Mouse (Mus musculus): Measurements from ENCODE around the gene Ugt1a7c. TPM values are rescaled to one million over a fixed set of nuclear protein-coding genes. Genes with fewer than 3 reads are reported as not detected.

The Ugt1a7c gene
- polyA plus RNA-seq, 1 experiment from 2014 or later, result 0.86 TPM

DNA sequence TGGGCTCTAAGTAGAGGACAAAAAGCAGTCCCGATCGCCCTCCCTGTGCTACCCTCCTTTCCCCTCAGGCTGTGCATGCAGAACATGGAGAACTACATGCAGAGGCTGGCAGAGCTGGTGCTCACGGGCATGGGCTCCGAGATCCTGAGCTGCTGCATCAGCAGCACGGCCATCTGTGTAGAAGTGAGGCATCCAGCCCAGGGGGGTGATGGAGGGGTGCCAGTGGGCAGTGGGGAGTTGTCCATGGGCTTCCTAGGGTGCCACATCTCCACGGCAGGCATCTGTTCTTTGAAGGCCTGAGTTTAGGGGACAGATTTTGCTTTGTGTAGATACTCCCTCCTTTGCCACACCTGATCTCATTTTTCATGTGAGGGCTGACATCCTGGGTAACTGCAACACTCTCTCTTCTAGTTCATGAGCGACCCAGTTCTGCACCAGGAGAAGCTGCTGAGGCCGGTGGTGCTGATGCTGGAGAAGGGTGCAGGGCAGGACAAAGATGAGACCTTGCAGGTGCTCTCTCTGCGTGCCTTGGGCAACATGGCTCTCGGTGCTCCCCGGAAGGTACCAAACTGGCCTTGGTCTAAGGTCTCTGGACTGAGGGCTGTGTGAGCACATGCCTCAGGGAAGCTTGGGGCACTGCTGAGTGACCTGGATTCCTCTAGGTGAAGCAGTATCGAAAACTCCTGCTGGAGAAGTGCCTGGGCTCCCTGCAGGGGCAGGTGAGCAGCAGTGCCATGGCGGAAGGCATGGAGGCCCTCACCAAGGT is 161.3 kb downstream of the Ugt1a7c start:
- H3K27me3 ChIP-seq, result no peaks in the 10 kb centered on the region
- H3K4me1 ChIP-seq (replicated peaks), result no peaks in the 10 kb centered on the region
- H3K4me3 ChIP-seq (replicated peaks), result no peak overlapping the region
- no peak overlapping the region for H3K27ac ChIP-seq
- H3K4me2 ChIP-seq (replicated peaks), result no peak overlapping the region
- WGBS, result 82% methylated on average over 13 of the region's 13 CpGs
- H3K9me3 ChIP-seq, result peaks cover 75% of the 10 kb centered on the region
- ATAC-seq, result 0 out of 2 replicates have a peak, but pooled peaks have one; percentile 0
- peaks cover 22% of the 10 kb centered on the region for H3K36me3 ChIP-seq
- no peak overlapping the region for H3K9ac ChIP-seq (replicated peaks)

DNA sequence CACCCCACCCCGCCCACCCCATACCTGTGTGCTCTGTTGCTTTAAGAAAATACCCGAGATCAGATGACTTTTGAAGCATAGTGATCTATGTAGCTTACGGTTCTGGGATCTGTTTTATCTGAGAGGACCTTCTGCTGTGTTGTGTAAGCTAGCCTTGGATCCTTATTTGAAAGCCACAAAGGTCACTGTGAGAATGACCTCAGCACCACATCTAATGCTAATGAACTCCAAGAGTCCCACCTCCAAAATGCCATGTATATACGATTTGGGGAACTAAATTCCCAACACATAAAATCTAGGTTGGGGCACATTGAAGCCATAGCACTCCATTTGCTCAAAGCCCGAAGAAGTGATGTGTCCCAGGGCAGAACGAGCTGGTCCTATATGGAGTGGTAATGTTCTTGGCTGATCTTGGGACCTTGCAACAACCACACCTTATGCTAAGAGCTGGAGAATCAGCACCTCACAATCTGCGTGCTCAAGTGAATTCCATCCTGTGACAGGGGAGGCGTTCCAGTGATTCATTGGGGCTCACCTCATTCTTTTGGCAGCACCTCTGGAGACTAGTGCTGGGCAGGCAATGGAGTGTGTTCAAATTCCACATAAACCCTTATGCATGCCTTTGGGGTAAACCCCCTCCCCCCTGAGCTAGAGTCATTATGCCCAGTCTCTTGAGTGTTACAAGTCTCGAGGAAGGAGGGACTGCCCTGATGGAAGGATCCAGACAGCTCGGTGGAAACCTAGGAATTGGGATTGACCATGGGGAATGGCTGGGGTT is 162.2 kb downstream of the Ugt1a7c start:
- Histone ChIP-seq H3K9me3 (peaks cover 69% of the 10 kb centered on the region), H3K36me3 (peaks cover 31% of the 10 kb centered on the region), H3K4me1 (replicated peaks) (no peaks in the 10 kb centered on the region), H3K4me3 (replicated peaks) (no peak overlapping the region), H3K4me2 (replicated peaks) (no peak overlapping the region), H3K27me3 (no peaks in the 10 kb centered on the region), H3K9ac (replicated peaks) (no peak overlapping the region), H3K27ac (no peak overlapping the region)
- no peak for ATAC-seq
- WGBS, result 79% methylated on average over 10 of the region's 10 CpGs

DNA sequence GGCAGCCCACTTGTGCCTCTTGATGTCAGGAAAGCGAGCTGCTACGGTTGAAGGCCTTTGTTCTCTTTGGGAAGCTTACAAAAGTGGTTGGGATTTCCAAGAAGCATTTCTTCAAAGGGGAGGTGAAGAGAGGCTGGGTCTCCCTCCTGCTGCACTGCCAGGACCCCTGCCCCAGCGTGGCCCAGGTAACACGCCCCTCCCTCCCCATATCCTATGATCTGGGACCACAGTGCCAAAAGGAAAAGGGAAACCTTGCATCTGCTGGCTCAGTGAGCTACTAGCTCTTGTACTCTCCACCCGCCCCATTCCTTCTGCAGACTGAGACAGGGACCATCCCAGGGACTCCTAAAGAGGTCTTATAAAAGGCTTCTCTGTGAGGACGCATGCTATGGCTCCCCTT is 162.8 kb downstream of the Ugt1a7c start:
- Histone ChIP-seq H3K36me3 (peaks cover 37% of the 10 kb centered on the region), H3K4me1 (replicated peaks) (no peaks in the 10 kb centered on the region), H3K9me3 (peaks cover 63% of the 10 kb centered on the region), H3K9ac (replicated peaks) (no peak overlapping the region), H3K27me3 (no peaks in the 10 kb centered on the region), H3K4me3 (replicated peaks) (no peak overlapping the region), H3K27ac (no peak overlapping the region), H3K4me2 (replicated peaks) (no peak overlapping the region)
- ATAC-seq, result no peak
- 79% methylated on average over 6 of the region's 6 CpGs for WGBS

DNA sequence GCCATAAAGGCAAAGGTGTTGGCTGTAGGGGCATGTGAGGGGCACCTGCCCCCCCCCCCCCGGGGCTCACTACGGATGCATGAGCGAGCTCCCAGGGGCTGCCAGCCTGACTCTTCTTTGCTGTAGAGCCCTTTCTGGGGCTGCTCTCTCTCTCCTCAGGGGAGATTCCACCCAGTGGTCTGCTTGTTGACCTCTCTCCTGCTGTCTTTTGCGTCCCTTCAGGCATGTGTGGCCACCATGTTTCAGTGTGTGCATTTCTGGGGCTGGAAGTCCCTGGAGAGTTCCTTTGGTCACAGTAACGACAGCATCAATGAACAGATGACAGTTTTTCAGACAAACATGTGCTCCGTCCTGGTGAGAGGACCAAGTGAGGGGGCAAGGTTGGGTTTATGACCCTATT is 163.5 kb downstream of the Ugt1a7c start:
- Histone ChIP-seq H3K9ac (replicated peaks) (no peak overlapping the region), H3K9me3 (peaks cover 56% of the 10 kb centered on the region), H3K4me3 (replicated peaks) (no peak overlapping the region), H3K4me1 (replicated peaks) (no peaks in the 10 kb centered on the region), H3K27me3 (no peaks in the 10 kb centered on the region), H3K27ac (no peak overlapping the region), H3K36me3 (peaks cover 44% of the 10 kb centered on the region), H3K4me2 (replicated peaks) (no peak overlapping the region)
- WGBS, result 73% methylated on average over 6 of the region's 6 CpGs
- no peak for ATAC-seq

DNA sequence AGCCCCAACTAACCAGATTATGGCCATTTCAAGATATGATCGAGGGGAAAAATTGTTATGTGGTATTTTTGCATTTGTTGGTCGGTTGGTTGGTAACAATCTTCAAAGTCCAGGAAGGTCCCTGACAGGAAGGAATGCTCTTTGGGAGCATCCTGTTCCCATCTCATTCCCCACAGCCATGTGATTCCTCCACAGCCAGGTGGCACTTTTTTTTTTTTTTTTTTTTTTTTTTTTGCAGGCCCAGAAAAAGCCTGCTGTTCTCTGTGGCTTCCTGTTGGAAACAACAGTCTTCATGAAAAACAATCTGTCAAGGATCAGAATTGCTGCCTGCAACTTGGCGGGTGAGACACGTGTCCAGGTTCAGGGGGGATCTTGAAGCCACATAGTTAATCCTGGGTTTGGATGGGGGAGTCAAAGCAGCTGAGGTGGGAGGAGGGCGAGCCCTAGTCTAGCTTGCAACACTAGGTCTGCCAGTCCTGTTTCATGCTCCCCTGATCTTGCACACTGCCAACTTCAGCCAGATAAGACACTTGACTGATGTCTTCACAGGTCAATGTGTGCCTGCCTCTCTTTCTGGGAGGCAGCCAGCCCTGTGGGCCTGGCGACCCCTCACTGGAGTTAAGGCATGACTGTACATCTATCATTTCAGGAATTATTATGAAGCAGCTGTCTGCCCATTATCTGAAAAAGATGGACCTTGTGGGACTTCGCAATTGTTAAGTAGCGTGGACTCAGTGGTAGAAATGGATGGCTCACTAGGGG is 164.2 kb downstream of the Ugt1a7c start:
- H3K4me2 ChIP-seq (replicated peaks), result no peak overlapping the region
- H3K9ac ChIP-seq (replicated peaks), result no peak overlapping the region
- WGBS, result 79% methylated on average over 8 of the region's 8 CpGs
- no peak overlapping the region; the same call in 1 of the 2 replicates for H3K27ac ChIP-seq
- H3K9me3 ChIP-seq, result peaks cover 49% of the 10 kb centered on the region
- no peaks in the 10 kb centered on the region for H3K4me1 ChIP-seq (replicated peaks)
- peaks cover 51% of the 10 kb centered on the region for H3K36me3 ChIP-seq
- no peak for ATAC-seq
- no peak overlapping the region for H3K4me3 ChIP-seq (replicated peaks)
- H3K27me3 ChIP-seq, result no peaks in the 10 kb centered on the region

DNA sequence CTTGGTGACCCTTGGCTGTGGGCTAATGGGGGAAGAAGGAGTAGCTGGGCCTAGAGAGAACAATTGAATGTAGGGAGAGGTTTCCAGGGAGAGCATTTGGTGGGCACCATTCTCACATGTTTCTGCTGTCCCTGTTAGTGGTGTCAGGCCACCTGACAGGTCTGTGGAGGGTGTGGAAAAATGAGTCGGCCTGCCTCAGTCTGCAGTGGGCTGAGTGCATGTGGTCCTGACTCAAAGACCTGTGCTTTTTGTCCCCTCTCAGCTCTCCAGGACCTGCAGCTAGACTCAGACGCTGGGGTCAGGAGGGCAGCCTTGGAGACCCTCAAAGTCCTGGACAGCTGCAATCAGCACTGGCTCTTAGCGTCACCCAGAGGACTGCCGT is 164.8 kb downstream of the Ugt1a7c start:
- no peak overlapping the region for H3K4me2 ChIP-seq (replicated peaks)
- no peaks in the 10 kb centered on the region for H3K27me3 ChIP-seq
- H3K9ac ChIP-seq (replicated peaks), result no peak overlapping the region
- H3K4me3 ChIP-seq (replicated peaks), result no peak overlapping the region
- H3K36me3 ChIP-seq, result peaks cover 56% of the 10 kb centered on the region
- 78% methylated on average over 4 of the region's 4 CpGs for WGBS
- H3K27ac ChIP-seq, result no peak overlapping the region
- peak; percentile 5 for ATAC-seq
- H3K4me1 ChIP-seq (replicated peaks), result no peaks in the 10 kb centered on the region
- H3K9me3 ChIP-seq, result peaks cover 43% of the 10 kb centered on the region

DNA sequence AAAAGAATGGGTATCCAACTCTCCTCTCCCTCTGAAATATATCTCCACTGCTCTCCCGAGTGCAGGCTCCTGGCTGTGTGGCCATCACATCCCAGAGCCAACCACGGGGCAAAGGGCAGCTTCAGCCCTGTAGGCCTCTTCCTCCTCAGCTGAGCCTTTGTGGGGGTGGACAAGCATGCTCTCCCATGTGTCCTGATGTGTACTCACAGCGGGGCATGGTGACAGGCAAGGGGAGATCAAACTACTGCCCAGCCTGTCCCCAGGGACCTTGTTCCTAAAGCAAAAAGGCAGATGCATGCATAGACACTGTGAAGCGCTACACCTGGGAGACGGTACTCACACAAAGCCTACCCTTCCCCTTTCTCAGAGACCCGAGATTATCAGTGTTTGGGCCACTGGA is 165.3 kb downstream of the Ugt1a7c start:
- ATAC-seq, result peak; percentile 22
- H3K27me3 ChIP-seq, result no peaks in the 10 kb centered on the region
- no peak overlapping the region for H3K9ac ChIP-seq (replicated peaks)
- H3K27ac ChIP-seq, result no peak overlapping the region
- no peak overlapping the region for H3K4me3 ChIP-seq (replicated peaks)
- H3K36me3 ChIP-seq, result peaks cover 61% of the 10 kb centered on the region
- H3K4me1 ChIP-seq (replicated peaks), result no peaks in the 10 kb centered on the region
- H3K4me2 ChIP-seq (replicated peaks), result no peak overlapping the region
- H3K9me3 ChIP-seq, result peaks cover 39% of the 10 kb centered on the region
- WGBS, result 84% methylated on average over 6 of the region's 6 CpGs

DNA sequence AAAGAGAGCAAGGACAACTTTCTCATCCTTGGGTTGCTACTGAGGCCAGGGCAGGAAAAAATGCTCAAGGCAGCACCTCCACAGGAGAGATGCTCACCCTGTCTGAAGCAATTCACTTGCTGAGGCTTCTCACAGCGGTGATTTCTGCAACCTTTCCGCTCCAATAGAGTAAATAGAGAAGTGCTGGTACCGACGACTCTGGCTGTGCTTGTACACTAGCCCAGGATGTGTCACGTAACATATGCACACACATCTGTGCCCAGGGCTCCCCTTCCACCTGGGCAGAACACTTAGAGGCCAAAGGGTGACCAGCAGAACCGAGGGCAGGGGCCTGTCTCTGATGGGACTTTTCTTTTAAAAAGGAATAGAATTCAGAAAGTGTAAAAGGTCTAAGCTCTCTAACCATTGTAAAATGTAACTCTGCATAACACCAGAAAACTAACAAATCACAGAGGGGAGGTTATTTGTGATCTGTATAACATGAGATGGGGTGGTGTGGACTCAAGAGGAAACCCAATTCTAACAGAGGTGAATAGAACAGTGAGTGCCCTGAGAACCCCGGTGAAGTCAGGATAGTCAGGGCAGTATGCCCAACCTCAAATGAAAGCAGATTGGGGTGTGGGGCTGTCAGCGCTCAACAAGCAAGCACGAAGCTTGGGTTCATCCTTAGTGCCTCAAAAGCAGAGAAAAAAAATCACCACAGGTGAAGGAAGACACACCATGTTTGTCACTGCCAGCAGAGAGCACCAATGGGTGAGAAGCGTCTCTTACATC is 165.9 kb downstream of the Ugt1a7c start:
- H3K4me1 ChIP-seq (replicated peaks), result no peaks in the 10 kb centered on the region
- WGBS, result 86% methylated on average over 10 of the region's 10 CpGs
- H3K4me2 ChIP-seq (replicated peaks), result no peak overlapping the region
- peaks cover 68% of the 10 kb centered on the region for H3K36me3 ChIP-seq
- H3K9ac ChIP-seq (replicated peaks), result no peak overlapping the region
- H3K27ac ChIP-seq, result no peak overlapping the region
- no peak overlapping the region for H3K4me3 ChIP-seq (replicated peaks)
- ATAC-seq, result no peak
- no peaks in the 10 kb centered on the region for H3K27me3 ChIP-seq
- peaks cover 32% of the 10 kb centered on the region for H3K9me3 ChIP-seq

DNA sequence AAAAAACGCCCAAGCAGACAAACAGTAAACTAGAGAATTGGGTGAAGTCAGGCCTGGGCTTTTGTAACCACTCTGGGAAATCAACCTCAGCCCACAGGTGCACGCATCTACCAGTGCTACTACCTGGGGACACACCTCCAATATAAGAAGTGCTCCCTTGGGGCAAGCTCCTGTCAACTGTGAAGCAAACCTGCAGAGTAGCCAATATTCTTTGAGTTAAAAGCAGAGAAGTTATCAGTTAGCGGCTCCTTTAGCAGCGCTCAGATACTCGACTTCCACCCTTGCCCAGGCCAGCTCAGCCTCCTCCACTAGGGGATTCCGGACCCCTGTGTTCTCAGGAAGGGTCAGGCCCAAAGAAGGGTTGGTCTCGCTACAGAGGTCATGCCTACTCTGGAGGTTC is 166.8 kb downstream of the Ugt1a7c start:
- H3K27ac ChIP-seq, result no peak overlapping the region
- no peaks in the 10 kb centered on the region for H3K4me1 ChIP-seq (replicated peaks)
- H3K9me3 ChIP-seq, result peaks cover 23% of the 10 kb centered on the region
- WGBS, result 87% methylated on average over 7 of the region's 7 CpGs
- H3K4me2 ChIP-seq (replicated peaks), result no peak overlapping the region
- no peaks in the 10 kb centered on the region for H3K27me3 ChIP-seq
- no peak overlapping the region for H3K4me3 ChIP-seq (replicated peaks)
- H3K36me3 ChIP-seq, result peaks cover 77% of the 10 kb centered on the region
- no peak for ATAC-seq
- no peak overlapping the region for H3K9ac ChIP-seq (replicated peaks)

DNA sequence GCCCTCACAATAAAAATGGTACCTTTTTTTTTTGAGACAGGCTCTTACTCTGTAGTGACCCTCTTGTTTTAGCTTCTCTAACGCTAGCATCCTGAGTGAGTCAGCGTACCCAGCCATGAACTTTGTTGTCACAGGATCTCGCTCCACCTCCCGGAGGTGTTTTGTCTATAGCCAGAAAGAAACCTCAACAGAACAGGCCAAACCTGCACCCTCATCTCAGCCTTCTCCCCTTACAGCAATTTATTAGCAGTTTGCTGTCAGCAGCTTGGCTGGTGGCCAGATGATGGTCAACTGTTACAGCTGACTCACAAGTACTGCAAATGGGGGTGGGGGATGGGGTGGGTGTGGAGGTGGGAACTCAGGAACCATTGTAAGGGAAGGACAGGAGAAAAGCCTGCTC is 167.4 kb downstream of the Ugt1a7c start:
- H3K9ac ChIP-seq (replicated peaks), result no peak overlapping the region
- no peak overlapping the region for H3K4me3 ChIP-seq (replicated peaks)
- H3K4me2 ChIP-seq (replicated peaks), result no peak overlapping the region
- peaks cover 17% of the 10 kb centered on the region for H3K9me3 ChIP-seq
- H3K27ac ChIP-seq, result no peak overlapping the region
- H3K27me3 ChIP-seq, result no peaks in the 10 kb centered on the region
- H3K4me1 ChIP-seq (replicated peaks), result no peaks in the 10 kb centered on the region
- WGBS, result 91% methylated on average over 4 of the region's 4 CpGs
- peaks cover 83% of the 10 kb centered on the region for H3K36me3 ChIP-seq
- ATAC-seq, result no peak

DNA sequence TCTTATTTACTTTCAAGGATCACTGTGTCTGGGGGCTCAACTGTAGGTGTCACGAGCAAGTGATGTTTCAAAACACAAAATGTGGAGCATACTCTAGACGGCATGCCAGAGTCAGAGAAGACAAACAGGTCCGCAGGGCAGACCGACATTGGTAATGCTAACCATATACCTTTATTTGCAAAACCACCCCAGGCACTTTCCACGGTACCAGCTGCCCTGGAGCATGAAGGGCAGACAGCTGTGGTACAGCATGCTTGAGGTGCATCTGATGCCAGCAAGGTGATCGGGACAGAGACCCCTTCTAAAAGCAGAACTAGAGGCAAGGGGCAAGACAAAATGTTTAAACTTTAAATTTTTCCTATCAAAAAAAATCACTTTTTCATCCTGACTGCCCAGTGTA is 168.1 kb downstream of the Ugt1a7c start:
- Histone ChIP-seq H3K36me3 (peaks cover 90% of the 10 kb centered on the region), H3K9ac (replicated peaks) (no peak overlapping the region), H3K4me3 (replicated peaks) (no peak overlapping the region), H3K27ac (no peak overlapping the region), H3K9me3 (peaks cover 10% of the 10 kb centered on the region; the same call in 1 of the 2 replicates), H3K27me3 (no peaks in the 10 kb centered on the region), H3K4me1 (replicated peaks) (no peaks in the 10 kb centered on the region), H3K4me2 (replicated peaks) (no peak overlapping the region)
- WGBS, result 81% methylated on average over 6 of the region's 6 CpGs
- no peak for ATAC-seq
